Mouse (Mus musculus): Measurements from ENCODE around the gene Htt. TPM values are rescaled to one million over a fixed set of nuclear protein-coding genes. Genes with fewer than 3 reads are reported as not detected.

The Htt gene
- polyA plus RNA-seq, 1 experiment from 2014 or later, result 13.1 TPM

- WGBS, result 88% methylated on average over 3 of the region's 3 CpGs
- no peaks in the 10 kb centered on the region for H3K9me3 ChIP-seq (replicated peaks)
- no peaks in the 10 kb centered on the region for H3K27me3 ChIP-seq
- no peaks in the 10 kb centered on the region for H3K36me3 ChIP-seq (ENCODE audit: poor library complexity, severe bottlenecking)
- H3K27ac ChIP-seq, result no peak overlapping the region
- no peak overlapping the region for H3K4me3 ChIP-seq
- H3K4me1 ChIP-seq, result peaks cover 16% of the 10 kb centered on the region
- H3K4me2 ChIP-seq, result no peak overlapping the region
- no peak overlapping the region for H3K9ac ChIP-seq
- no peak for ATAC-seq
Observed at GRCm38 (mm10) chr5:34943428-34943827, 181.9 kb downstream of the Htt start.

GRCm38 (mm10) chr5:34948861-34949760 is 187.6 kb downstream of the Htt start, which contains the start of gene Rgs12:
Gene Rgs12 (plus strand): TSS chr5:34949445.
- WGBS, result under 1% methylated on average over 82 of the region's 84 CpGs
- peak within 1 kb of the TSS; percentile 98 for H3K9ac ChIP-seq
- H3K27me3 ChIP-seq, result no peaks in the 10 kb centered on the region
- H3K36me3 ChIP-seq (ENCODE audit: poor library complexity, severe bottlenecking), result peaks cover 16% of the 10 kb centered on the region
- H3K9me3 ChIP-seq (replicated peaks), result peaks cover 5% of the 10 kb centered on the region; the same call in 1 of the 2 replicates
- peaks cover 35% of the 10 kb centered on the region for H3K4me1 ChIP-seq
- peak within 1 kb of the TSS; percentile 88 for H3K4me3 ChIP-seq
- peak; percentile 91 for ATAC-seq
- peak within 1 kb of the TSS; percentile 79 for H3K4me2 ChIP-seq
- H3K27ac ChIP-seq, result peak within 1 kb of the TSS; percentile 94

- under 1% methylated on average over 12 of the region's 12 CpGs for whole genome bisulfite sequencing
- Histone ChIP-seq H3K4me1 (peaks cover 42% of the 10 kb centered on the region), H3K9me3 (replicated peaks) (peaks cover 5% of the 10 kb centered on the region; the same call in 1 of the 2 replicates), H3K4me2 (peak overlapping the region; percentile 79), H3K27me3 (no peaks in the 10 kb centered on the region), H3K4me3 (peak overlapping the region; percentile 88), H3K9ac (peak overlapping the region; percentile 98), H3K27ac (peak overlapping the region; percentile 94), H3K36me3 (ENCODE audit: poor library complexity, severe bottlenecking) (peaks cover 16% of the 10 kb centered on the region)
- peak; percentile 57 for ATAC-seq
Observed at GRCm38 (mm10) chr5:34949769-34950211, 188.2 kb downstream of the Htt start.

- H3K36me3 ChIP-seq (ENCODE audit: poor library complexity, severe bottlenecking), result peaks cover 19% of the 10 kb centered on the region
- peaks cover 46% of the 10 kb centered on the region for H3K4me1 ChIP-seq
- no peaks in the 10 kb centered on the region for H3K27me3 ChIP-seq
- peak overlapping the region; percentile 94 for H3K27ac ChIP-seq
- H3K4me3 ChIP-seq, result peak overlapping the region; percentile 88
- H3K9ac ChIP-seq, result peak overlapping the region; percentile 98
- peaks cover 5% of the 10 kb centered on the region; the same call in 1 of the 2 replicates for H3K9me3 ChIP-seq (replicated peaks)
- ATAC-seq, result no peak
- WGBS, result 57% methylated on average over 6 of the region's 6 CpGs
- H3K4me2 ChIP-seq, result peak overlapping the region; percentile 79
Observed at GRCm38 (mm10) chr5:34950486-34951160, 189.1 kb downstream of the Htt start.

- Histone ChIP-seq H3K36me3 (ENCODE audit: poor library complexity, severe bottlenecking) (peaks cover 19% of the 10 kb centered on the region), H3K9me3 (replicated peaks) (peaks cover 5% of the 10 kb centered on the region; the same call in 1 of the 2 replicates), H3K4me3 (peak overlapping the region; percentile 88), H3K9ac (peak overlapping the region; percentile 98), H3K27ac (peak overlapping the region; percentile 26; the same call in 1 of the 2 replicates), H3K4me1 (peaks cover 53% of the 10 kb centered on the region), H3K27me3 (no peaks in the 10 kb centered on the region), H3K4me2 (peak overlapping the region; percentile 79)
- ATAC-seq, result no peak
- 95% methylated on average over 8 of the region's 8 CpGs for WGBS
Observed at GRCm38 (mm10) chr5:34951161-34951834, 189.8 kb downstream of the Htt start.

GRCm38 (mm10) chr5:34954508-34954907 is 193.0 kb downstream of the Htt start:
- ATAC-seq, result no peak
- Histone ChIP-seq H3K27me3 (no peaks in the 10 kb centered on the region), H3K27ac (no peak overlapping the region), H3K9me3 (replicated peaks) (peaks cover 5% of the 10 kb centered on the region; the same call in 1 of the 2 replicates), H3K36me3 (ENCODE audit: poor library complexity, severe bottlenecking) (peaks cover 33% of the 10 kb centered on the region), H3K4me3 (no peak overlapping the region), H3K4me2 (peak overlapping the region; percentile 7; the same call in 1 of the 2 replicates), H3K4me1 (peaks cover 70% of the 10 kb centered on the region), H3K9ac (no peak overlapping the region)
- WGBS, result 80% methylated on average over 6 of the region's 6 CpGs

GRCm38 (mm10) chr5:34955630-34956029 is 194.1 kb downstream of the Htt start:
- Histone ChIP-seq H3K4me3 (no peak overlapping the region), H3K4me1 (peaks cover 63% of the 10 kb centered on the region), H3K4me2 (no peak overlapping the region), H3K9ac (no peak overlapping the region), H3K27ac (no peak overlapping the region), H3K36me3 (ENCODE audit: poor library complexity, severe bottlenecking) (peaks cover 33% of the 10 kb centered on the region), H3K27me3 (no peaks in the 10 kb centered on the region), H3K9me3 (replicated peaks) (peaks cover 5% of the 10 kb centered on the region; the same call in 1 of the 2 replicates)
- ATAC-seq, result no peak
- WGBS, result 71% methylated on average over 5 of the region's 5 CpGs

GRCm38 (mm10) chr5:34956151-34956550 is 194.6 kb downstream of the Htt start:
- H3K4me1 ChIP-seq, result peaks cover 58% of the 10 kb centered on the region
- H3K9me3 ChIP-seq (replicated peaks), result peaks cover 5% of the 10 kb centered on the region; the same call in 1 of the 2 replicates
- H3K27ac ChIP-seq, result no peak overlapping the region
- peaks cover 33% of the 10 kb centered on the region for H3K36me3 ChIP-seq (ENCODE audit: poor library complexity, severe bottlenecking)
- H3K4me3 ChIP-seq, result no peak overlapping the region
- 89% methylated on average over 7 of the region's 7 CpGs for WGBS
- H3K9ac ChIP-seq, result no peak overlapping the region
- no peak for ATAC-seq
- no peaks in the 10 kb centered on the region for H3K27me3 ChIP-seq
- no peak overlapping the region for H3K4me2 ChIP-seq

- H3K9ac ChIP-seq, result no peak overlapping the region
- peak; percentile 30; the same call in 1 of the 2 replicates for ATAC-seq
- no peaks in the 10 kb centered on the region for H3K27me3 ChIP-seq
- H3K9me3 ChIP-seq (replicated peaks), result peaks cover 5% of the 10 kb centered on the region; the same call in 1 of the 2 replicates
- peaks cover 26% of the 10 kb centered on the region for H3K36me3 ChIP-seq (ENCODE audit: poor library complexity, severe bottlenecking)
- WGBS, result 72% methylated on average over 2 of the region's 2 CpGs
- peaks cover 54% of the 10 kb centered on the region for H3K4me1 ChIP-seq
- H3K4me3 ChIP-seq, result no peak overlapping the region
- H3K4me2 ChIP-seq, result no peak overlapping the region
- peak overlapping the region; percentile 14; the same call in 1 of the 2 replicates for H3K27ac ChIP-seq
Observed at GRCm38 (mm10) chr5:34957015-34957414, 195.5 kb downstream of the Htt start.

GRCm38 (mm10) chr5:34960021-34960420 is 198.5 kb downstream of the Htt start:
- Histone ChIP-seq H3K36me3 (ENCODE audit: poor library complexity, severe bottlenecking) (peaks cover 21% of the 10 kb centered on the region), H3K4me3 (no peak overlapping the region), H3K4me2 (no peak overlapping the region), H3K27me3 (no peaks in the 10 kb centered on the region), H3K27ac (no peak overlapping the region), H3K9me3 (replicated peaks) (no peaks in the 10 kb centered on the region), H3K4me1 (peaks cover 42% of the 10 kb centered on the region), H3K9ac (no peak overlapping the region)
- 90% methylated on average over 1 of the region's 1 CpGs for WGBS
- ATAC-seq, result no peak

Data from forebrain, embryonic 13.5 days (tissue).